Mouse (Mus musculus): ENCODE measurements around the gene Myl6b.

Gene Myl6b

GRCm38 (mm10) chr10:128498590-128498989 is at the start of gene Myl6b:
Gene Myl6b, minus strand, starts transcription at chr10:128498685.
- DNase-seq (ENCODE audit: extremely low spot score): peak; percentile 94

GRCm38 (mm10) chr10:128547361-128548032 is 49.0 kb upstream of the Myl6b start, which contains the start of gene Zc3h10:
Gene Zc3h10, minus strand, starts transcription at chr10:128547774.
- peak; percentile 94 for DNase-seq (ENCODE audit: extremely low spot score)

GRCm38 (mm10) chr10:128546787-128547186 is 48.3 kb upstream of the Myl6b start:
- no peak for DNase-seq (ENCODE audit: extremely low spot score)

- peak; percentile 59 for DNase-seq (ENCODE audit: extremely low spot score)
These were observed 47.9 kb upstream of the Myl6b start for GRCm38 (mm10) chr10:128546361-128546760.

GRCm38 (mm10) chr10:128545570-128545898 is 47.0 kb upstream of the Myl6b start:
- DNase-seq (ENCODE audit: extremely low spot score): no peak

- no peak for DNase-seq (ENCODE audit: extremely low spot score)
These were observed 46.4 kb upstream of the Myl6b start for GRCm38 (mm10) chr10:128544674-128545569.

GRCm38 (mm10) chr10:128544151-128544657 is 45.7 kb upstream of the Myl6b start:
- no peak for DNase-seq (ENCODE audit: extremely low spot score)

- no peak for DNase-seq (ENCODE audit: extremely low spot score)
These were observed 44.6 kb upstream of the Myl6b start for GRCm38 (mm10) chr10:128543100-128543499.

- no peak for DNase-seq (ENCODE audit: extremely low spot score)
These were observed 39.9 kb upstream of the Myl6b start for GRCm38 (mm10) chr10:128538340-128538870.

GRCm38 (mm10) chr10:128536266-128536940 is 37.9 kb upstream of the Myl6b start:
- DNase-seq (ENCODE audit: extremely low spot score): peak; percentile 88

- DNase-seq (ENCODE audit: extremely low spot score): no peak
These were observed 37.3 kb upstream of the Myl6b start for GRCm38 (mm10) chr10:128535624-128536265.

GRCm38 (mm10) chr10:128535206-128535605 is 36.7 kb upstream of the Myl6b start:
- no peak for DNase-seq (ENCODE audit: extremely low spot score)

GRCm38 (mm10) chr10:128526366-128527356 is 28.2 kb upstream of the Myl6b start:
- no peak for DNase-seq (ENCODE audit: extremely low spot score)

GRCm38 (mm10) chr10:128525671-128526308 is 27.3 kb upstream of the Myl6b start, which contains the start of gene Esyt1:
Gene Esyt1, minus strand, starts transcription at chr10:128525871.
- peak; percentile 93 for DNase-seq (ENCODE audit: extremely low spot score)

- peak; percentile 72 for DNase-seq (ENCODE audit: extremely low spot score)
These were observed 26.5 kb upstream of the Myl6b start for GRCm38 (mm10) chr10:128524732-128525662.

- DNase-seq (ENCODE audit: extremely low spot score): no peak
These were observed 25.7 kb upstream of the Myl6b start for GRCm38 (mm10) chr10:128524111-128524731.

- DNase-seq (ENCODE audit: extremely low spot score): no peak
These were observed 23.9 kb upstream of the Myl6b start for GRCm38 (mm10) chr10:128522351-128522750.

GRCm38 (mm10) chr10:128520591-128520990 is 22.1 kb upstream of the Myl6b start:
- DNase-seq (ENCODE audit: extremely low spot score): no peak
